Mouse (Mus musculus) CH12.LX (cell line): Measurements from ENCODE around the gene Babam2. TPM values are rescaled to one million over a fixed set of nuclear protein-coding genes. Genes with fewer than 3 reads are reported as not detected.

Experiments used
- DNase-seq: peaks from one replicate; pipeline ENCODE4 v3.0.0-alpha.2; 2013; ENCODE audit errors: extremely low read depth
- H3K27ac ChIP-seq: 2 replicates; pipeline ENCODE4 v1.5.1; 2012; ENCODE audit warnings: low read depth, mild to moderate bottlenecking, control low read depth, moderate library complexity; ENCODE audit not compliant: insufficient read depth
- H3K27me3 ChIP-seq: replicated peaks from 2 replicates; pipeline ENCODE3; 2012; ENCODE audit warnings: inconsistent platforms
- H3K36me3 ChIP-seq, 2 experiments: replicated peaks in 1 of 2; 2 replicates each; pipeline versions ENCODE3 to v1.6.1; 2012; ENCODE audit warnings: inconsistent platforms in 1 of 2, low read length in 1 of 2, mild to moderate bottlenecking in 1 of 2, mixed read lengths in 1 of 2, moderate library complexity in 1 of 2; ENCODE audit not compliant: control insufficient read depth in 1 of 2, insufficient read depth in 1 of 2
- H3K4me1 ChIP-seq, 2 experiments: 2 replicates each; pipeline ENCODE4 v1.6.1; 2012; ENCODE audit warnings: inconsistent platforms in 1 of 2, moderate library complexity in 1 of 2; ENCODE audit not compliant: insufficient read depth in 2 of 2, control insufficient read depth in 1 of 2
- H3K4me2 ChIP-seq: 2 replicates; pipeline ENCODE4 v1.6.1; 2012; ENCODE audit warnings: low read depth, mild to moderate bottlenecking, control low read depth; ENCODE audit not compliant: poor library complexity, insufficient read depth, severe bottlenecking
- H3K4me3 ChIP-seq, 3 experiments: fragments of 150-350 bp in 1 of 3; sonication (generic) in 1 of 3; replicated peaks in 1 of 3; 2 replicates each; pipeline versions ENCODE3 to v1.5.1; 2011 to 2012; ENCODE audit warnings: low read depth in 2 of 3, low read length in 2 of 3, mild to moderate bottlenecking in 2 of 3, moderate library complexity in 2 of 3, control low read depth in 1 of 3, improper control_type of control experiment in 1 of 3, inconsistent platforms in 1 of 3, mixed read lengths in 1 of 3; ENCODE audit not compliant: poor library complexity in 1 of 3
- H3K79me2 ChIP-seq: replicated peaks from 2 replicates; pipeline ENCODE4 v1.6.1; 2012; ENCODE audit warnings: mild to moderate bottlenecking, moderate library complexity; ENCODE audit not compliant: control insufficient read depth, poor library complexity, insufficient read depth, severe bottlenecking; ENCODE audit errors: extremely low read depth
- H3K9ac ChIP-seq: 2 replicates; pipeline ENCODE4 v1.6.1; 2012; ENCODE audit warnings: low read depth, mild to moderate bottlenecking, control low read depth, moderate library complexity; ENCODE audit not compliant: insufficient read depth
- H3K9me3 ChIP-seq: replicated peaks from 2 replicates; pipeline ENCODE3; 2012; ENCODE audit warnings: low read length, inconsistent platforms, mixed read lengths
- BHLHE40 ChIP-seq: IDR thresholded peaks from 2 replicates; pipeline ENCODE4 v1.6.1; 2011; ENCODE audit warnings: mild to moderate bottlenecking, low read depth, low read length, improper control_type of control experiment
- CHD1 ChIP-seq: IDR thresholded peaks from 2 replicates; pipeline ENCODE4 v1.6.1; 2012; ENCODE audit warnings: low read depth, low read length, improper control_type of control experiment, inconsistent platforms
- CTCF ChIP-seq, 2 experiments: IDR thresholded peaks in 1 of 2; conservative IDR thresholded peaks in 1 of 2; 2 replicates each; pipeline ENCODE4 v1.5.1; 2011 to 2012; ENCODE audit warnings: low read depth in 2 of 2, low read length in 2 of 2, improper control_type of control experiment in 1 of 2, inconsistent platforms in 1 of 2, mild to moderate bottlenecking in 1 of 2, moderate library complexity in 1 of 2
- E2F4 ChIP-seq: IDR thresholded peaks from 2 replicates; pipeline ENCODE4 v1.6.1; 2011; ENCODE audit warnings: low read depth, low read length, improper control_type of control experiment; ENCODE audit not compliant: insufficient replicate concordance
- ELF1 ChIP-seq: IDR thresholded peaks from 2 replicates; pipeline ENCODE4 v1.6.1; 2014; ENCODE audit warnings: low read depth, mild to moderate bottlenecking, inconsistent platforms, low read length, improper control_type of control experiment
- EP300 ChIP-seq: IDR thresholded peaks from 2 replicates; pipeline ENCODE4 v1.6.1; 2011; ENCODE audit warnings: low read length, improper control_type of control experiment
- ETS1 ChIP-seq: conservative IDR thresholded peaks from 2 replicates; pipeline ENCODE4 v1.6.1; 2012; ENCODE audit warnings: low read depth, mild to moderate bottlenecking, inconsistent platforms, low read length, improper control_type of control experiment, moderate library complexity
- GABPA ChIP-seq: IDR thresholded peaks from 2 replicates; pipeline ENCODE4 v1.6.1; 2012; ENCODE audit warnings: low read depth, low read length, improper control_type of control experiment, inconsistent platforms; ENCODE audit not compliant: insufficient replicate concordance
- IRF4 ChIP-seq: IDR thresholded peaks from 2 replicates; pipeline ENCODE4 v1.6.1; 2014; ENCODE audit warnings: low read depth, mild to moderate bottlenecking, inconsistent platforms, low read length, improper control_type of control experiment
- JUN ChIP-seq: IDR thresholded peaks from 2 replicates; pipeline ENCODE4 v1.6.1; 2011; ENCODE audit warnings: low read depth, mild to moderate bottlenecking, low read length, improper control_type of control experiment, moderate library complexity; ENCODE audit not compliant: insufficient read depth
- KAT2A ChIP-seq: IDR thresholded peaks from 2 replicates; pipeline ENCODE4 v1.6.1; 2012; ENCODE audit warnings: low read length, improper control_type of control experiment, inconsistent platforms; ENCODE audit not compliant: insufficient replicate concordance
- MAX ChIP-seq: IDR thresholded peaks from 2 replicates; pipeline ENCODE4 v1.6.1; 2011; ENCODE audit warnings: low read length, improper control_type of control experiment
- MAZ ChIP-seq: IDR thresholded peaks from 2 replicates; pipeline ENCODE4 v1.6.1; 2012; ENCODE audit warnings: low read depth, mild to moderate bottlenecking, inconsistent platforms, low read length, improper control_type of control experiment, moderate library complexity
- MEF2A ChIP-seq: IDR thresholded peaks from 2 replicates; pipeline ENCODE4 v1.6.1; 2014; ENCODE audit warnings: low read depth, mild to moderate bottlenecking, inconsistent platforms, low read length, improper control_type of control experiment, borderline replicate concordance
- MXI1 ChIP-seq: IDR thresholded peaks from 2 replicates; pipeline ENCODE4 v1.6.1; 2011; ENCODE audit warnings: mild to moderate bottlenecking, low read depth, low read length, improper control_type of control experiment
- MYC ChIP-seq: IDR thresholded peaks from 2 replicates; pipeline ENCODE4 v1.6.1; 2011; ENCODE audit warnings: low read depth, mild to moderate bottlenecking, improper control_type of control experiment, low read length
- NELFE ChIP-seq: IDR thresholded peaks from 2 replicates; pipeline ENCODE4 v1.6.1; 2011; ENCODE audit warnings: low read depth, low read length, improper control_type of control experiment
- PAX5 ChIP-seq: IDR thresholded peaks from 2 replicates; pipeline ENCODE4 v1.6.1; 2012; ENCODE audit warnings: low read length, inconsistent platforms, mixed read lengths
- POLR2AphosphoS2 ChIP-seq: IDR thresholded peaks from 2 replicates; pipeline ENCODE4 v1.6.1; 2011; ENCODE audit warnings: low read depth, low read length, improper control_type of control experiment
- RAD21 ChIP-seq: IDR thresholded peaks from 2 replicates; pipeline ENCODE4 v1.6.1; 2011; ENCODE audit warnings: low read depth, mild to moderate bottlenecking, low read length, improper control_type of control experiment, moderate library complexity
- SMC3 ChIP-seq: IDR thresholded peaks from 2 replicates; pipeline ENCODE4 v1.6.1; 2011; ENCODE audit warnings: low read depth, low read length, improper control_type of control experiment
- TBP ChIP-seq: conservative IDR thresholded peaks from 2 replicates; pipeline ENCODE4 v1.6.1; 2011; ENCODE audit warnings: low read depth, low read length, improper control_type of control experiment
- UBTF ChIP-seq: IDR thresholded peaks from 2 replicates; pipeline ENCODE4 v1.6.1; 2012; ENCODE audit warnings: low read depth, mild to moderate bottlenecking, inconsistent platforms, low read length, improper control_type of control experiment, moderate library complexity
- USF1 ChIP-seq: IDR thresholded peaks from 2 replicates; pipeline ENCODE4 v1.6.1; 2014; ENCODE audit warnings: low read depth, mild to moderate bottlenecking, inconsistent platforms, low read length, improper control_type of control experiment
- USF2 ChIP-seq: conservative IDR thresholded peaks from 2 replicates; pipeline ENCODE4 v1.6.1; 2011; ENCODE audit warnings: low read depth, low read length, improper control_type of control experiment
- ZC3H11A ChIP-seq: IDR thresholded peaks from 2 replicates; pipeline ENCODE4 v1.6.1; 2012; ENCODE audit warnings: low read depth, mild to moderate bottlenecking, inconsistent platforms, low read length, improper control_type of control experiment
- ZKSCAN1 ChIP-seq: IDR thresholded peaks from 2 replicates; pipeline ENCODE4 v1.6.1; 2012; ENCODE audit warnings: low read depth, inconsistent platforms, low read length, improper control_type of control experiment, borderline replicate concordance
- dilution Hi-C: fragments of 300-500 bp; cut with MboI; formaldehyde crosslinking; loops from 2 replicates; pipeline ENCODE4 v1.14.3; 2020; ENCODE audit warnings: low sequenced_read_pairs; ENCODE audit not compliant: extremely low pct_unique_long_range_greater_than_20kb, extremely low pct_ligation_motif_present
- in situ Hi-C: fragments of 300-500 bp; cut with MboI; formaldehyde crosslinking; loops from 3 replicates; pipeline ENCODE4 v1.14.3; 2019; ENCODE audit warnings: low sequenced_read_pairs, low pct_ligation_motif_present, low pct_unique_long_range_greater_than_20kb, mixed read lengths
- polyA plus RNA-seq: library from polyadenylated mRNA; unstranded; fragments of >175 nt; gene quantifications from 2 replicates; pipeline ENCODE4 v1.2.1, GENCODE M21; 2012; ENCODE audit warnings: low read depth; ENCODE audit not compliant: insufficient read length
- total RNA-seq, 2 experiments: library from RNA; depleted of rRNA; stranded (reverse); fragments of 300-350 nt in 1 of 2; fragments of >200 nt in 1 of 2; gene quantifications; 2 replicates each; pipeline ENCODE4 v1.2.3; 2012 to 2014

Babam2 gene
- total and polyA plus RNA-seq, 3 experiments: 38.2 to 78.0 (median 39.8) TPM

GRCm38 (mm10) chr5:31873328-31873727 is 175.8 kb downstream of the Babam2 start:
- no peaks in the 10 kb centered on the region for H3K36me3 ChIP-seq
- H3K9ac ChIP-seq: no peak overlapping the region
- no peak overlapping the region for H3K27ac ChIP-seq
- in situ Hi-C loops (no loop called here), dilution Hi-C loops (no loop called here)
- no peaks in the 10 kb centered on the region for H3K79me2 ChIP-seq
- no peak overlapping the region for H3K4me2 ChIP-seq
- peaks cover 4 to 10% of the 10 kb centered on the region in 2 experiments for H3K4me1 ChIP-seq
- no peak for DNase-seq
- H3K4me3 ChIP-seq: no peak overlapping the region
- H3K27me3 ChIP-seq: no peaks in the 10 kb centered on the region
- H3K9me3 ChIP-seq: no peaks in the 10 kb centered on the region
- TF ChIP-seq MAX: no peak
- no peak for TF ChIP-seq CHD1
- TF ChIP-seq ZKSCAN1: no peak
- no peak for TF ChIP-seq UBTF
- TF ChIP-seq ELF1: no peak
- TF ChIP-seq MAZ: no peak
- TF ChIP-seq ZC3H11A: no peak
- TF ChIP-seq NELFE: no peak
- no peak for TF ChIP-seq SMC3
- no peak for TF ChIP-seq EP300
- TF ChIP-seq USF1: no peak
- TF ChIP-seq MXI1: no peak
- no peak for TF ChIP-seq PAX5
- TF ChIP-seq MYC: no peak
- no peak for TF ChIP-seq RAD21

GRCm38 (mm10) chr5:31874543-31874942 is 177.1 kb downstream of the Babam2 start:
- Histone ChIP-seq H3K36me3 (no peaks in the 10 kb centered on the region), H3K4me2 (no peak overlapping the region), H3K27ac (no peak overlapping the region), H3K27me3 (no peaks in the 10 kb centered on the region), H3K9ac (no peak overlapping the region), H3K9me3 (no peaks in the 10 kb centered on the region), H3K79me2 (no peaks in the 10 kb centered on the region), H3K4me3 (no peak overlapping the region), H3K4me1 (peaks cover 4 to 10% of the 10 kb centered on the region in 2 experiments)
- DNase-seq: no peak
- dilution Hi-C loops: no loop called here
- TF ChIP-seq JUN: no peak
- TF ChIP-seq ELF1: no peak
- TF ChIP-seq MXI1: no peak
- no peak for TF ChIP-seq MAX
- no peak for TF ChIP-seq SMC3
- TF ChIP-seq MEF2A: no peak
- TF ChIP-seq POLR2AphosphoS2: no peak
- no peak for TF ChIP-seq ETS1
- TF ChIP-seq CTCF (conservative IDR thresholded peaks at IDR 0.05 in 1 of 2, IDR thresholded peaks at IDR 0.05 in 1 of 2; ENCODE audit: low read depth in 2 of 2, low read length in 2 of 2): no peak
- no peak for TF ChIP-seq TBP
- TF ChIP-seq MAZ: no peak
- no peak for TF ChIP-seq IRF4
- no peak for TF ChIP-seq USF1
- no peak for TF ChIP-seq E2F4
- no peak for TF ChIP-seq GABPA
- no peak for TF ChIP-seq USF2
- no peak for TF ChIP-seq KAT2A
- TF ChIP-seq ZKSCAN1: no peak
- TF ChIP-seq BHLHE40: no peak
- in situ Hi-C loops: no loop called here
